Mouse (Mus musculus) stomach, postnatal 0 days (tissue): ENCODE data around the gene Abhd8. TPM values are rescaled to one million over a fixed set of nuclear protein-coding genes. Genes with fewer than 3 reads are reported as not detected.

ENCODE experiments used
- ATAC-seq: fragments of 200-750 bp; cut with Nextera tagmentation; 2 replicates; pipeline ENCODE4 v1.8.0; 2017; ENCODE audit not compliant: low FRiP score, low TSS enrichment
- DNase-seq: peaks from one replicate; pipeline ENCODE4 v3.0.0-alpha.2; 2016; ENCODE audit warnings: low spot score
- H3K27ac ChIP-seq: fragments of 300-500 bp; sonication (generic); replicated peaks from 2 replicates; pipeline ENCODE4 v1.5.1; 2014; ENCODE audit warnings: mild to moderate bottlenecking, control low read depth
- H3K27me3 ChIP-seq: fragments of 300-500 bp; sonication (generic); 2 replicates; pipeline ENCODE4 v1.6.1; 2014; ENCODE audit warnings: low read length; ENCODE audit not compliant: control insufficient read depth, insufficient read depth
- H3K36me3 ChIP-seq: fragments of 300-500 bp; sonication (generic); 2 replicates; pipeline ENCODE4 v1.6.1; 2014; ENCODE audit warnings: low read length, mixed read lengths; ENCODE audit not compliant: control insufficient read depth, insufficient read depth
- H3K4me1 ChIP-seq: fragments of 300-500 bp; sonication (generic); replicated peaks from 2 replicates; pipeline ENCODE4 v1.6.1; 2014; ENCODE audit warnings: antibody characterized with exemption; ENCODE audit not compliant: control insufficient read depth, insufficient read depth
- H3K4me2 ChIP-seq: fragments of 300-500 bp; sonication (generic); replicated peaks from 2 replicates; pipeline ENCODE4 v1.6.1; 2014; ENCODE audit warnings: low read depth, mild to moderate bottlenecking, control low read depth, moderate library complexity
- H3K4me3 ChIP-seq: fragments of 300-500 bp; sonication (generic); 2 replicates; pipeline ENCODE4 v1.5.1; 2014; ENCODE audit warnings: low read depth, low read length, control low read depth
- H3K9ac ChIP-seq: fragments of 300-500 bp; sonication (generic); 2 replicates; pipeline ENCODE4 v1.6.1; 2014; ENCODE audit warnings: mild to moderate bottlenecking, low read length, control low read depth, mixed read lengths
- H3K9me3 ChIP-seq: fragments of 300-500 bp; sonication (generic); 2 replicates; pipeline ENCODE4 v1.6.1; 2016; ENCODE audit warnings: low read length; ENCODE audit not compliant: control insufficient read depth
- CTCF ChIP-seq: IDR thresholded peaks from 2 replicates; pipeline ENCODE4 v1.5.1; 2016; ENCODE audit warnings: antibody characterized with exemption, low read depth, mild to moderate bottlenecking, moderate library complexity
- EP300 ChIP-seq: optimal IDR thresholded peaks from 2 replicates; pipeline ENCODE3; 2016; ENCODE audit warnings: antibody characterized with exemption
- WGBS: fragments of 180-500 bp; shearing (Covaris S2); extraction: QIAGEN DNeasy Blood & Tissue Kit; methylation state at CpG from one replicate; pipeline ENCODE4 v1.1.7; 2014; 5-methylcytosine and 5-hydroxymethylcytosine counted together
- polyA plus RNA-seq: library from polyadenylated mRNA; unstranded; fragments of >200 nt; fragmentation: Nextera tagmentation; extraction: Ambion mirVana; gene quantifications from 2 replicates; pipeline ENCODE4 v1.2.1, GENCODE M21; 2015

Abhd8 gene
- polyA plus RNA-seq, 1 experiment from 2014 or later = 22.1 TPM

DNA sequence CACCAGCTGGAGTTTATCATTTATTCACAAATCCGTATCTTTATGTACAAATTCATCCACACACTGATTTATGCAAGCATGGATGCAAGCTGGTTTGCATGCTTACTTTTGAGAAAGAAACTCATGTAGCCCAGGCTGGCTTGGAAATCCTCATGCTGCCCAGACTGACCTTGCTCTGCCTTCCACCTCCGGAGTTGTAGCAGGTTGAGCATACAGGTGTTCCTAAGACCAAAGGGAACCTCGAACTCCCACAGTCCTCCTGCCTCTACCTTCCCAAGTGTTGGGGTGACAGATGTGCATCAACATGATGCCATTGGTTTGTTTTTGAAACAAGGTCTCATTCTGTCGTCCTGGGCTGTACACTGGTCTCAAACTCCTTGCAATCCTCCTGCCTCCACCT is 1.3 kb downstream of the Abhd8 start:
- Histone ChIP-seq H3K9ac (peak overlapping the region; percentile 72; the same call in 1 of the 2 replicates), H3K4me3 (no peak overlapping the region), H3K4me1 (peaks cover 13% of the 10 kb centered on the region), H3K27me3 (no peaks in the 10 kb centered on the region), H3K4me2 (peak overlapping the region; percentile 93; the same call in 1 of the 2 replicates), H3K36me3 (peaks cover 5% of the 10 kb centered on the region; the same call in 1 of the 2 replicates), H3K9me3 (no peaks in the 10 kb centered on the region), H3K27ac (no peak overlapping the region)
- DNase-seq (no peak), ATAC-seq (no peak)
- 69% methylated on average over 4 of the region's 4 CpGs for WGBS
- TF ChIP-seq EP300 (no peak), CTCF (no peak)

DNA sequence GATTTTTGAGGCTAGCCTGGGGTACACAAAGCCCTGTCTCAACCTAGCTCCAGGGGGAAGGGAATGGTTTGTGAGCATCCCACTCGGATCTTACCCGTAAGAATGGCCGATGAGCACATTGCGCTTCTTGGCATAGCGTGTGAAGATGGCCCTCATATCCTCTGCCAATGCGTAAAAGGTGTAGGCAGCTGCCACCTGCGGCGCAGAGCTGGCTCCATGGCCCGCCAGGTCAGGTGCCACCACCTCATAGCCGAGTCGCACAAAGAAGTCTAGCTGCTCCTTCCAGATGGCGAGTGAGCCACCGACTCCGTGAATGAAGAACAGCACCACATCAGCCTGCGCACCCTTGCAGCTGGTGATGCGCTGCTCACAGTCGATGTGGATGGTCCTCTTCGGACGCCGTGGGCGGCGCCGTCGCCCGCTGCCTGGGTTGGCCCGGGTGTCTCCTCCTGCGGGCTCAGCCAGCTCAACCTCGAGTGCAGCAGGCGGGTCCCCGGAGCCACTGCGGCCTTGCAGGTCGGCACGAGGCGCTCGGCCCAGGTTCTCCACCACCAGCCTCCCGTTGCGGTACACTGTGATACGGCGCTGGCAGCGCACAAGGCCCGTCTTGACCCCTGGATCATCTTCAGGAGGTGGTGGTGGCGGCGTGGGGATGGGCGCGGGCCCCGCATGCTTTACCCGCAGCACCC is 2.2 kb downstream of the Abhd8 start:
- H3K4me3 ChIP-seq = no peak overlapping the region
- ATAC-seq (no peak), DNase-seq (no peak)
- TF ChIP-seq EP300 (no peak), CTCF (no peak)
- H3K9ac ChIP-seq = no peak overlapping the region
- H3K27ac ChIP-seq = no peak overlapping the region
- H3K4me2 ChIP-seq = no peak overlapping the region
- WGBS = 90% methylated on average over 47 of the region's 47 CpGs
- peaks cover 13% of the 10 kb centered on the region for H3K4me1 ChIP-seq
- no peaks in the 10 kb centered on the region for H3K27me3 ChIP-seq
- peaks cover 5% of the 10 kb centered on the region; the same call in 1 of the 2 replicates for H3K36me3 ChIP-seq
- H3K9me3 ChIP-seq = no peaks in the 10 kb centered on the region

GRCm38 (mm10) chr8:71460716-71461115 is 2.7 kb downstream of the Abhd8 start:
- H3K27me3 ChIP-seq = no peaks in the 10 kb centered on the region

GRCm38 (mm10) chr8:71457659-71458270 is 5.7 kb downstream of the Abhd8 start:
- 78% methylated on average over 20 of the region's 20 CpGs for WGBS
- ATAC-seq (no peak), DNase-seq (no peak)
- Histone ChIP-seq H3K4me2 (no peak overlapping the region), H3K27me3 (no peaks in the 10 kb centered on the region), H3K36me3 (peaks cover 5% of the 10 kb centered on the region; the same call in 1 of the 2 replicates), H3K4me3 (no peak overlapping the region), H3K27ac (no peak overlapping the region), H3K4me1 (peaks cover 4% of the 10 kb centered on the region; the same call in 1 of the 2 replicates), H3K9ac (no peak overlapping the region), H3K9me3 (no peaks in the 10 kb centered on the region)
- TF ChIP-seq EP300 (no peak), CTCF (no peak)

More at GRCm38 (mm10) chr8:71460716-71461115, 2.7 kb downstream of the Abhd8 start:
- Histone ChIP-seq H3K36me3 (peaks cover 5% of the 10 kb centered on the region; the same call in 1 of the 2 replicates), H3K27ac (no peak overlapping the region), H3K9me3 (no peaks in the 10 kb centered on the region), H3K4me3 (no peak overlapping the region), H3K4me1 (peaks cover 12% of the 10 kb centered on the region), H3K9ac (no peak overlapping the region), H3K4me2 (no peak overlapping the region)
- no peak for DNase-seq
- no peak for ATAC-seq
- TF ChIP-seq CTCF (no peak), EP300 (no peak)
- 95% methylated on average over 6 of the region's 6 CpGs for WGBS

GRCm38 (mm10) chr8:71456906-71457305 is 6.5 kb downstream of the Abhd8 start:
- Histone ChIP-seq H3K36me3 (peaks cover 5% of the 10 kb centered on the region; the same call in 1 of the 2 replicates), H3K27me3 (no peaks in the 10 kb centered on the region), H3K4me1 (no peaks in the 10 kb centered on the region), H3K9me3 (no peaks in the 10 kb centered on the region), H3K27ac (no peak overlapping the region), H3K9ac (no peak overlapping the region), H3K4me3 (no peak overlapping the region), H3K4me2 (no peak overlapping the region)
- peak; percentile 58 for DNase-seq
- no peak for TF ChIP-seq CTCF
- no peak for TF ChIP-seq EP300
- WGBS = 47% methylated on average over 21 of the region's 22 CpGs
- peak; percentile 66; the same call in 1 of the 2 replicates for ATAC-seq

DNA sequence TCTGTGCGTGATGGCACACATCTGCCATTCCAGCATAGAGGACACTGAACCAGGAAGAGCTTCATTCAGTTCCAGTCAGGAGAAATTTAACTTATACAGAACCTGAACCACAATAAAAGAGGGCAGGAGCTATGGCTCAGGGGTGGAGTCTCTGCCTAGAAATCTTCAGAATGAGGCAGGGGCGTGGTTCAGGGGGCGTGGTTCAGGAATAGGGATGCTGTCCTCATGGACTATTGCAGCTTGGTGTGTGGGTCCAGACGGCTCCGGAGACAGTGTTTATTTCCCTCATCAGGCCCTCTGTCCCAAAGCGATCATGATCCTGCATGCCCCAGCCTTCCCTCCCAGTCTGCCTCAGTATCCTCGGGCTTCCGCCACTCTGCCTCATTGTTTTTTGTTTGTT is 8.8 kb downstream of the Abhd8 start:
- Histone ChIP-seq H3K27me3 (no peaks in the 10 kb centered on the region), H3K36me3 (no peaks in the 10 kb centered on the region), H3K9me3 (no peaks in the 10 kb centered on the region), H3K4me1 (no peaks in the 10 kb centered on the region), H3K4me2 (no peak overlapping the region), H3K27ac (no peak overlapping the region), H3K9ac (no peak overlapping the region), H3K4me3 (no peak overlapping the region)
- no peak for ATAC-seq
- no peak for TF ChIP-seq EP300
- TF ChIP-seq CTCF = no peak
- DNase-seq = peak; percentile 13
- 75% methylated on average over 8 of the region's 8 CpGs for WGBS
